Mouse (Mus musculus): ENCODE measurements around the gene Rxrg. TPM values are rescaled to one million over a fixed set of nuclear protein-coding genes. Genes with fewer than 3 reads are reported as not detected.

The Rxrg gene
- 1 to 10 TPM; 6.1 to 6.3 TPM for total RNA-seq (2021)

- DNase-seq: peak; percentile 68
These were observed at the start of gene Rxrg for GRCm38 (mm10) chr1:167598255-167599081. TSS of gene Rxrg (plus strand) at chr1:167598384.

DNA sequence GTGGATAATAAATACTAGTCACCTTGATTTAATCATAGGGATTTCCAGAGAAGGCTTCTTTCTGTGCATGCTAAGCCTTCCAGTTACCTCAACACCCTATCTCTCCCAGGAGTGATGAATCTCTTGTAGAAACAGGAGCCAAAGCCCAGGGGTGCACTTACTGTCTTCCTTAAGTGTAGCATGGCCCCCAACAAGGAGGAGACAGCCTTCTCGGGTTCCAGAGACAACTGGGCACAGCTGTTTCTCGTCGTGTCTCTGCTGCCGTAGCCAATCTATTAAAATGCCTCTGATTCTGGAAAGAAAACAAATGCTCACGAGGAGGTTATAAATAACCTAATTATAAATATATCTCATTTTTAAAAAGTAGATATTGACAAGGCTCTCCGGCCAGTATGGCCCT is 48.9 kb upstream of the Rxrg start:
- DNase-seq: no peak

GRCm38 (mm10) chr1:167551601-167552000 is 46.6 kb upstream of the Rxrg start:
- DNase-seq: peak; percentile 49

DNA sequence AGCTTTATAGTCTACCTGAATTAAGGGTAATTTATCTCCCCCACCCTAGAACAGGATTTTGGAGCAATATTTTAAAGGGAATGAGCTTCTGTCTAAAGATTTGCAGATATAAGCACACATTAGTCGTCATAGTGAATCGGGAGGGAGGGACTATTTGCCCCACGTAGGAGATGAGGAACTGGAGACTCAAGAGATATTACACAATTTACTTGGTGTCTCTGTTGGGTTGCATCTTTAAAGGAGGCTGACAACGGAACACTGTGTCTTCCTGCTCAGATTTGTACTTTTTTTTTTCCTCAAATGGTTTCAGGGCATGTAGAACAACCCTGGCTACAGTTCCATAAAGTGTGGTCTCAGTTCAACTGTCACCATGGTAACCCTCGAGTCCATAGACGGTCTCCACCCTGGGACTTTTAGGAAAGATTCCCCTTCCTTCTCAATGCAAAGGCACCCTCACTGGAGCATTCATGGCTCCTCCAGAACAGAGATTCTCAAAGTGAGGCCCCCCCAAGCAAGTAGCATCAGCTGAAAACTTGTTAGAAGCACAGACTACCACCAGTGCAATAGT is 44.1 kb upstream of the Rxrg start:
- DNase-seq: no peak

DNA sequence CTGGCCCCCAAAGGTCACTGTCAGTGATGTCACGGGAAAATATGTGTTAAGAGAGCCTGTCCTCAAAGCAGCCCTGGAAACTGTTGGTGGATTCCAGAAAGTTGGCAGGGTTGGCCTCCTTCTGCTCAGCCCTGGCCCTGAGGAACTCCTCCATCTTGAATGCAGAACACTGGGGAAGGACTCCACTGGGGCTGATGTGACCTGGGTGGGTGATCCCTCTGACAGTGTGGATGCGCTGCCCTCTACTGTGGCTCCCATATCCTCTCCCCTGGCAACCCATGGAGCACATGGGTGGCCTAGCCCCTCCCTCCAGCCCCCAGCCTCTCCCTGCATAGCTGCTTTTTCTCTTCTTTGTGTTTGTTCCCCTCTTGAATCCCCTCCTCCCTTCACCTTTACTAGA is 31.6 kb upstream of the Rxrg start:
- DNase-seq: no peak

DNA sequence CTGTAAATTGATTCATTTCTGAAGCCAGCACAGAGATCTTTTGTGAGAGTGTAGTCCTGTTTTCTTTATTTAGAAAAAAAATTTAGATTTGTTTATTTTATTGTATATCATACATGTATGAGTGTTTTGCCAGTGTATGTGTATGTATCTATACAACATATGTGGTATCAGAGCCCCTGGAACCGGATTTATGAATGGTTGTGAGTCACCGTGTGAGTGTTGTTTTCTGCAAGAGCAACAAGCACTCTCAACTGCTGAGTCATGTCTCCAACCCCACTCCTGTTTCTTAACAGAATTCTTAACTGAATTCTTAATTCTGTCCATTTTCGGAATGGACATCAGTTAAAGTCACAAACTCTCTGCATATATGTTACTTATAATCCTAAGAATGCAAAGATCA is 19.1 kb upstream of the Rxrg start:
- DNase-seq: no peak

DNA sequence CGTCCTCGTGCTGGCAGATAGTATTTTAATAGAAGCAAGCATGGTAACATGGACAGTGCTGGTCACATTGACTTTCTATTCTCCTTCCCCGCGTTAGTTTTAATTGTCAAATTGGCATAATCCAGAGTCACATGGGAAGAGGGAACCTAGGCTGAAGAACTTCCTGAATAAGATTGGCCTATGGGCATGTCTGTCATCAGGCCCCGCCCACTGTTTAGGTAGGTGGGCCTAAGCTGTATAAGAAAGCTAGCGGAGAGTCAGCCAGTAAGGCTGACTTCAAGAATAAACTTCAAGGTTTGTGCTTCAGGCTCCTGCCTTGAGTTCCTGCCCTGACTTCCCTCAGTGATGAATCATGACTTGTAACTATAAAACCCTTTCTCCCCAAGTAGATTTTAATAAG is 15.0 kb upstream of the Rxrg start:
- DNase-seq: no peak

GRCm38 (mm10) chr1:167583888-167584287 is 14.3 kb upstream of the Rxrg start:
- DNase-seq: no peak

DNA sequence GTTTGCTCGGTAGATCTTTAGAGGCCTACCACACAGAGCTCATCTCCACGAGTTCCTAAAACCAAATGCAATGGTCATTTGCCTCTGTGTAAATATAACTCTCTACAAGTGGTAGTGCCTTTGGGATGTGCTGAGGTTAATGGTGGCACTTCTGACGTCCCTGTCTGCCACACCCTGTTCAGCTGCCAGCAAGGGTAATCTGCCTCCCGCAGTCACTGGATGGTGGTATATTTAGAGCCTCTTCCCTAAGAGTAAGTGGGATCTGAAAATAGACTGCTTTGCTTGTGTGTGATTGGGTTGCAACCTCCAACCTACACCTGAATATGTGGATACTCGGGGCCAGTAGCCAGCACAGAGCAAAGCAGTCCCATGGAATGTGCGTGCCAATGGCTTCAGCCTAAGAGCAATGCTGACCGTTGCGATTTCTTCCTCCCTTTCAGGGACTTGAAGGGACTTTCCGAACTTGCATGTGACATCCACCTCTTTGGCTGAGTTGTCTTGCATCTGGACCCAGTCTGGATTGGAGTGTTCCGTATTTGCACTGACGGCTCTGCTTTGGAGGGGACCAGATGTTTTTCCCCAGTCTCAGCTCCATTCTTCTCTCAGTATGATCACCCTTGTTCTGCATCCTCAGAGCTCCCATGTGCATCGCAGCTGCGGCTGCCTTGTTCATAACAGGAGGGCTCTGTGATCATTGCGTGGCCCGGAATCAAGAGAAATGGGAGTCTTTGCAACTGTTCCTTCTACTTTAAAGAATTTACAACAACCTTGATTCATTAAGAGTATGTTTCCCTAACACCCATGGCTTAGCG is 9.2 kb upstream of the Rxrg start:
- peak; percentile 25 for DNase-seq

DNA sequence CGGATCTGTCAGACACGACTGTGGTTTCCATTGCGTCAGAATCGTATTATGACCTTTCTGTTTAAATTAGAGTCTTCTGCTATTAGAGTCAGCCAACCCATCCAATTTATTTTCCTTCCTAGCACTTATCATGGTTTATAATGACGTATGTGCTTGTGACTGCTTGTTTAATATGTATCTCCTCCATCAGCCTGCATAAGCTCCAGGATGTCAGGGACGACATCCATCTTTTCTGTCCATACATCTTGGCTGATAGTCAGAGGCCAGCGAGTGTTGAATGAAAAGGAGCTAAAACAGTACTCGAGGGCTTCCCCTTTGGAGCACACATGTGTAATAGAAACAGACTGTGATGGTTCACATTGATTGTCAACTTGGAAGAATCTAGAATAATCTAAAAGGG is 6.0 kb upstream of the Rxrg start:
- no peak for DNase-seq

DNA sequence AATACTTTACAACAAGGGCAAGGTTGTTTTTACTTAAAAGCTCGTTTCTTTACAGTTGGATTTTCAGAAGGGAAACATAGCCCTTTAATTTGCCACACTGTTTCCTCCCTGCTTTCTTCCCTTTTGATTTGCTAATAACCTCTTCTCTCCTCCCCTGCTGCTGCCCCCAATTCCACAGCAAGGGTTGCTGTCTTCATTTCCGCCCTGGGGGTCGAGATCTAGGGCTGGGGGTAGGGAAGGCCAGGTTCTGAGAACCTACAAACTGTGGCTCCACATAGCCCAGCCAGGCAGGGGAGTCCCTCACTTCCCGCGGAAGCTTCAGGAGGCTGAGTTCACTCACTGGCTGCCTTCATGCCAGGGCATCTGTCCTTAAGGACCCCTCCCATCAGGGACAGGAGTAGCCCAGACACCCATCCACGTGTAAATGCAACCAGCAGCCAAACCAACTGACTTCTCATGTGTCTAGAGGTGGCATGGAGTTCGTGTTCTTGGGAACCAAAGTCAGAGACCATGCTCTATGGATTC is 1.1 kb downstream of the Rxrg start:
- DNase-seq: no peak

- no peak for DNase-seq
These were observed 10.1 kb downstream of the Rxrg start for GRCm38 (mm10) chr1:167608201-167608741.

DNA sequence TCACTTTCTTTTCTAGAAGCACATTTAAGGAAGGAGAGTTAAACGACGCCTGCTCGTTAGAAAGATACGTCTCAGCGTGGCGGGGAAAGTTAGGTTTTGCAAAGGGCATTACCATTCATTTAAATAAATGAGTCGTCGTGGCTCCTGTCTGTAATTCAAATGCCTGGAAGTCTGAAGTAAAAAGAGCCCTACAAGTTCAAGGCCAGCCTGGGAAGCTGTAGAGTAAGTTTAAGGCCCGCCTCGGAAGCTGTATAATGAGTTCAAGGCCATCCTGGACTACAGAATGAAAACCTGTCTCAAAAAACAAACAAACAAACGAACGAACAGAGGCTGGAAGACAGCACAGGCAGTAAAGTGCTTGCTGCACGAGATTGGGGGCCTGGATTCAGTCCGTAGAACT is 18.9 kb downstream of the Rxrg start:
- DNase-seq: no peak

DNA sequence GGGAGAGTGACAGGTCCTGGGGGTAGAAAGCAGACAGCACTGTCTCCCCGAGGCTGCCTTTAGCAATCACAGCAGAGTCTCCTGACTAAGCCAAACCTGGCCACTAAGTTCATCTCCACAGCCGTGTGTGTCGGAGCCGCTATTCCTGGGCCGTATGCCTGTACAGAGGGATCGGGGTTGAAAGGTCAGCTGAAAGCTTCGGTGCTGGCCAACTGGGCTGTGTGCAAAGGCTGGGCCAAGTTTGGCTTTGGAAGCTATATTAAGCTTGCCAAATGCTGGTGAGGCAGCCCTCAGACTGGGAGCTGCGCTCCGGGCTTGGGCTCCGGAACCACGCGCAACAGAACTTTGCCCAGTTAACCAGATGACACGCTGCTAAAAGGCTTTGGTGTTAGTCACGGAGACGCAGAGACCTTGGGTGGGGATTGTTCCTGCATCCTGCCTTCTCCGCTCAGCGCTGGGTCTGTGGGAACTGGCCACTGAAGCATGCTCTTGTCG is 19.9 kb downstream of the Rxrg start:
- DNase-seq: peak; percentile 57

- no peak for DNase-seq
These were observed 22.1 kb downstream of the Rxrg start for GRCm38 (mm10) chr1:167620206-167620795.

DNA sequence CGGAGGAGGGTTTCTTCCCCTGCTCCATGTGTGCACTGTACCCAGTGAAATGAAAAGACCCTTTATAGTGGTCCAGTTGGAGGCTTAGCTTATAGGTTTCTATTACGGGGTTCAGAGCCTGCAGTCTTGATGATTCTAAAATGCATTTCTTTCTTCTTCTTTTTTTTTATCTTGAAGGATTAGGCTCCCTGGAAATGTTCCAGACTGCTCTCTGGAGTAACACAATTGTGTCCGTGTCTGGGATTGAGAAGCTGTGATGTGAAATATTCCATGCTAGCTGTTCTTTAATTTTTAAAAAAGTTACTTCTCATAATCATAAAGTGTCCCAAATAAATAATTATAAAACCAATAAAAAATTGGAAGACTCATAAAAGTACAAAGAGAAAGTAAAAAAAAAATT is 26.9 kb downstream of the Rxrg start:
- DNase-seq: no peak

DNA sequence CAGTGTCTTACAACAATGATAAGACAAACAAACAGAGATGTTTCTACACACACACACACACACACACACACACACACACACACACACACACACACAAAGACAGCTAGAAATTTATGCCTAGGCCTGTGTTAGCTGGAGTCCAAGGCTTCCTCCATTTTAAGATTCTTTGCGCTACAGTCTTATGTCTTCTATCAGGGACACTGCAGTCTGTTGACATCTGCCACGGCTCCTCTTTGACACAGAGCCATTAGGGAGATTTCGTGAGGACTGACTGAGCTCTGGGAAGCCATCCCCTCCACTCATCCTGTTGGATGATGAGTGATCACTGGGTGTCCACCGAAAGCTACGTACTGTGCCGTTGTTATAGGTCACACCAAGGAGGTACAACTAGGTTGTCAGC is 33.6 kb downstream of the Rxrg start:
- DNase-seq: no peak

DNA sequence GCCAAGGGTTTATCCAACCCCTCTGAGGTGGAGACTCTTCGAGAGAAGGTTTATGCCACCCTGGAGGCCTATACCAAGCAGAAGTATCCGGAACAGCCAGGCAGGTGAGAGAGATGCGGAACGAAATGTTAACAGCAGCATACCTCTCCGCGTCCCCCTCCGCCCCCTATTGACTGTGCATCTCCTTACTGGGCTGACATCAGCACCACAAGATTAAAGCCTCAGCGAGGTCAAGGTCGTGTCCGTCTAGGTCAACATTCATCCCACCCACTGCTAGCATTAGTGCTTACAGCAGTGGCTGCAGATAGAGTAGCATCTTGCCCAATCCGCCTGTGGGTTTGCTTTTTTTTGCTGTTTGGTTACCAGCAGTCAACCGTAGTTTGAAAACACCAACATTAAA is 37.5 kb downstream of the Rxrg start:
- DNase-seq: no peak

- DNase-seq: peak; percentile 71
These were observed 38.8 kb downstream of the Rxrg start for GRCm38 (mm10) chr1:167636948-167637347.

DNA sequence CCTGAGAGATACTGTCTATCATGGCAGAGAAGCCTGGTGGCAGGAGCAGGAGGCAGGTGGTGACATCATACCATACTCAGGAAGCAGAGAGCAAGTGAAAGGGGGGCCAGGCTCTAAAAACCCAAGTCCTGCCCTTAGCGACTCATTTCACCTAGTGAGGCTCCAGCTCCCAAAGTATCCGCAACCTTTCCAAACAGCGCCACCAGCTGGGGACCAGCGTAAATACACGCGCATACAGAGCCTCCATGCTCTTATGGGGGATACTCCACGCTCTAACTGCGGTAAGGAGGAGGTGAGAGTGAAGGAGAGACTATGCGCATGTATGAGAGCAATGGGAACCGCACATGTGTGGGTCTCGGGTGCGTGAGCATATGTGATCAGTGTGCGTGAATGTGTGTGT is 39.9 kb downstream of the Rxrg start:
- peak; percentile 73 for DNase-seq

- peak; percentile 21 for DNase-seq
These were observed 40.7 kb downstream of the Rxrg start for GRCm38 (mm10) chr1:167638901-167639300.

DNA sequence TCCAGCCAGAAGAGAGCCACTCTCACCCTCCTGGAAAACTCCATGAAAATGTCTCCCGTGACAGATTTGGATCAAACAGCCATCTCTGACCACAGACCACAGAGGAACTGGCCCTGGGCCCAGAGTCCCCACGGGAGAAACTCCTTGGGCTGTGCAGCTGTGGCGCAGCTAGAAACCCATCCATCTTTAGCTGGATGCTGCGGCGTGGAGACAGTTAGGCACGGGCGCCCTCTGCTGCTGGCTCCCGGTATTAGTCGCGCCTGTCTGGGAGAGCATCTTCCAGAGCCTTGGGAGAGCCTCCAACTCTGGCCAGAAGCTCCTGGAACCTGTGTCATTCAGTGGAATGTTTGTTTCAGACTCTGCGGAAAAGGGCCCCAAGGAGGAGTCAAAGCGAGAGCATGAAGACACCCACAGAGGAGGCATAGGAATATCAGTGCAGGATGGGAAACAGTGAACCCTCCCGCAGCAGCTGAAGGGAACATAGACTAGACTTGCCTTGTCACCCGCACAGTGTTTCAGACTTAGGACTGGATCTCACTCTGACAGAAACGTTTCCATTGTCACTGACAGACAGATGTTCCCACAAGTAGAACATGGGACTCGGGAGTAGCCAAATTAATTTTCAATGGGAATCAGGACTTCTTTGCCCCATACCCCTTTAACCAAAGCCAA is 46.8 kb downstream of the Rxrg start:
- peak; percentile 93 for DNase-seq
